Mouse (Mus musculus): ENCODE data around the gene Tmc1.

Gene Tmc1

GRCm38 (mm10) chr19:20953874-20954273 lies at the start of gene Tmc1:
Gene Tmc1, minus strand, starts transcription at chr19:20954202.
- no peak for DNase-seq (ENCODE audit: extremely low read depth, insufficient read length, low spot score)

- no peak for DNase-seq (ENCODE audit: extremely low read depth, insufficient read length, low spot score)
These were observed 47.5 kb upstream of the Tmc1 start for GRCm38 (mm10) chr19:21001552-21001951.

- DNase-seq (ENCODE audit: extremely low read depth, insufficient read length, low spot score) = no peak
These were observed 25.2 kb upstream of the Tmc1 start for GRCm38 (mm10) chr19:20979244-20979643.

- DNase-seq (ENCODE audit: extremely low read depth, insufficient read length, low spot score) = no peak
These were observed 24.1 kb upstream of the Tmc1 start for GRCm38 (mm10) chr19:20978148-20978547.

GRCm38 (mm10) chr19:20971926-20972325 lies 17.9 kb upstream of the Tmc1 start:
- no peak for DNase-seq (ENCODE audit: extremely low read depth, insufficient read length, low spot score)

- DNase-seq (ENCODE audit: extremely low read depth, insufficient read length, low spot score) = no peak
These were observed 813 bp upstream of the Tmc1 start for GRCm38 (mm10) chr19:20954815-20955214.

- DNase-seq (ENCODE audit: extremely low read depth, insufficient read length, low spot score) = no peak
These were observed 9.6 kb downstream of the Tmc1 start for GRCm38 (mm10) chr19:20944446-20944845.

- DNase-seq (ENCODE audit: extremely low read depth, insufficient read length, low spot score) = no peak
These were observed 29.7 kb downstream of the Tmc1 start for GRCm38 (mm10) chr19:20924282-20924681.

- DNase-seq (ENCODE audit: extremely low read depth, insufficient read length, low spot score) = no peak
These were observed 30.4 kb downstream of the Tmc1 start for GRCm38 (mm10) chr19:20923336-20924211.

GRCm38 (mm10) chr19:20918241-20918640 lies 35.8 kb downstream of the Tmc1 start:
- DNase-seq (ENCODE audit: extremely low read depth, insufficient read length, low spot score) = no peak

- no peak for DNase-seq (ENCODE audit: extremely low read depth, insufficient read length, low spot score)
These were observed 38.9 kb downstream of the Tmc1 start for GRCm38 (mm10) chr19:20915151-20915550.

- DNase-seq (ENCODE audit: extremely low read depth, insufficient read length, low spot score) = no peak
These were observed 43.6 kb downstream of the Tmc1 start for GRCm38 (mm10) chr19:20910356-20910755.

GRCm38 (mm10) chr19:20881205-20881604 lies 72.8 kb downstream of the Tmc1 start:
- no peak for DNase-seq (ENCODE audit: extremely low read depth, insufficient read length, low spot score)

GRCm38 (mm10) chr19:20875881-20876280 lies 78.1 kb downstream of the Tmc1 start:
- no peak for DNase-seq (ENCODE audit: extremely low read depth, insufficient read length, low spot score)

GRCm38 (mm10) chr19:20861779-20862178 lies 92.2 kb downstream of the Tmc1 start:
- no peak for DNase-seq (ENCODE audit: extremely low read depth, insufficient read length, low spot score)

- DNase-seq (ENCODE audit: extremely low read depth, insufficient read length, low spot score) = no peak
These were observed 93.7 kb downstream of the Tmc1 start for GRCm38 (mm10) chr19:20860270-20860669.

GRCm38 (mm10) chr19:20857819-20858218 lies 96.2 kb downstream of the Tmc1 start:
- DNase-seq (ENCODE audit: extremely low read depth, insufficient read length, low spot score) = no peak

GRCm38 (mm10) chr19:20848906-20849305 lies 105.1 kb downstream of the Tmc1 start:
- no peak for DNase-seq (ENCODE audit: extremely low read depth, insufficient read length, low spot score)

GRCm38 (mm10) chr19:20847476-20848073 lies 106.4 kb downstream of the Tmc1 start:
- no peak for DNase-seq (ENCODE audit: extremely low read depth, insufficient read length, low spot score)

- no peak for DNase-seq (ENCODE audit: extremely low read depth, insufficient read length, low spot score)
These were observed 116.6 kb downstream of the Tmc1 start for GRCm38 (mm10) chr19:20837422-20837821.

GRCm38 (mm10) chr19:20836055-20836845 lies 117.8 kb downstream of the Tmc1 start:
- DNase-seq (ENCODE audit: extremely low read depth, insufficient read length, low spot score) = no peak

Measured in 3134 (cell line).